Mouse (Mus musculus): ENCODE measurements around the gene Olfr1112. TPM values are rescaled to one million over a fixed set of nuclear protein-coding genes. Genes with fewer than 3 reads are reported as not detected.
"Not testable (repeated sequence)": the region's sequence is repeated elsewhere in the genome, so short reads cannot be mapped to it uniquely, and the experiment has no call there.

Gene Olfr1112
- total RNA-seq (2012; rRNA removed) = not detected in 2 replicates

DNA sequence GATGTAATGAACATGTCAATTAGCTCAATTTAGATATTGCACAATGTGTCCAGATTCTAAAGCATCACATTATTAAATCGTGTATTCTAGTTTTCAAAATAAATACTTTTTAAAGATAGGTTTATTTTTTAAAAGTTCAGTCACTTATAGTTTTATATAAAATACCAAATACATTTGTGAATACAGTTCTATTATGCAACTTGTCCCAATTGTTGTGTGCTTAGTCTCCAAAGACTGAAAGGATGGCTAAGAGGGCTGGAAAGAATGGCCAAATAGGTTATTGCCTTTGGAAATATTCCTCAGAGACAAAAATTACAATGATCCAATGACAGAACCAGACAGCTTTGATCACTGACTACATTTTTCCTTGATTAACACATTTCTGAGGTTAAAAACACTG, at the start of gene Olfr1112:
Olfr1112 (plus strand) TSS at position 301 of the 400 bp plus-strand sequence.
- no peaks in the 10 kb centered on the region for H3K9me3 ChIP-seq (ENCODE audit: control insufficient read depth, insufficient read depth, low read depth, low read length)
- H3K9ac ChIP-seq (ENCODE audit: insufficient read depth, low read depth, low read length, poor library complexity, severe bottlenecking) = no peak within 1 kb of the TSS
- no peak within 1 kb of the TSS for H3K4me3 ChIP-seq (ENCODE audit: insufficient read depth in 1 of 2, low read depth in 1 of 2, low read length in 2 of 2, poor library complexity in 1 of 2, severe bottlenecking in 1 of 2)
- DNase-seq (ENCODE audit: low read depth, low spot score) = no peak
- H3K36me3 ChIP-seq (ENCODE audit: control insufficient read depth, insufficient read depth, low read length, poor library complexity, severe bottlenecking) = no peaks in the 10 kb centered on the region
- TF ChIP-seq CHD2 (IDR thresholded peaks at IDR 0.05; ENCODE audit: low read depth, low read length) (no peak), ZNF384 (IDR thresholded peaks at IDR 0.05; ENCODE audit: low read depth, low read length) (no peak), MAFK (IDR thresholded peaks at IDR 0.05; ENCODE audit: insufficient read depth, low read depth, low read length) (no peak), ZC3H11A (IDR thresholded peaks at IDR 0.05; ENCODE audit: borderline replicate concordance, low read depth, low read length) (no peak), HCFC1 (IDR thresholded peaks at IDR 0.05; ENCODE audit: borderline replicate concordance, insufficient read depth, low read length) (no peak)
- no peak within 1 kb of the TSS for H3K27ac ChIP-seq (ENCODE audit: insufficient read depth, low read depth, low read length, poor library complexity, severe bottlenecking)
- in situ Hi-C loops (cut with MboI; ENCODE audit: low sequenced_read_pairs in 2 of 2, unreplicated experiment in 2 of 2) = no loop called here
- H3K4me1 ChIP-seq (ENCODE audit: control insufficient read depth in 2 of 2, insufficient read depth in 2 of 2, low read length in 2 of 2, poor library complexity in 1 of 2) = no peaks in the 10 kb centered on the region

DNA sequence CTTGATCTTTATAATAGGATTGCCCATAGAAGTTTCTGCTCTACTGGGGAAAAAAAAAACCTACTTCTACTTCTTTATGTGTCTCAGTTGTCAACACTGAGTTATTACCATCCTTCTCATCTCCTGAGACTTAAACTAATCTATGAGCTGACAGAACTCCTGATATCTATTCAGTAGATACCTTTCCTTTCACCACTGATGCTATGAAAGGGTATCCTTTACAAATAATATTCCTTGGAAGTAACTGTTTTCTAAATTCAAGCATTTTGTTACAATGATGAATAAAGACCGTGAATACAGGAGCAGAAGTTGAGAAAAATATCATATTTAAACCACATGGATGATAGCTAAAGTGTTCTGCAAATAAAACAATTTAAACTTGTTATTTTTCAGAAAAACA, 47.4 kb upstream of the Olfr1112 start, which contains the start of gene Olfr1110:
Olfr1110 (minus strand) TSS at position 101 of the 400 bp plus-strand sequence.
- in situ Hi-C loops (cut with MboI; ENCODE audit: low sequenced_read_pairs in 2 of 2, unreplicated experiment in 2 of 2) = no loop called here
- TF ChIP-seq MAFK (IDR thresholded peaks at IDR 0.05; ENCODE audit: insufficient read depth, low read depth, low read length) (no peak), ZNF384 (IDR thresholded peaks at IDR 0.05; ENCODE audit: low read depth, low read length) (no peak), CHD2 (IDR thresholded peaks at IDR 0.05; ENCODE audit: low read depth, low read length) (no peak), ZC3H11A (IDR thresholded peaks at IDR 0.05; ENCODE audit: borderline replicate concordance, low read depth, low read length) (no peak), HCFC1 (IDR thresholded peaks at IDR 0.05; ENCODE audit: borderline replicate concordance, insufficient read depth, low read length) (no peak)
- Histone ChIP-seq H3K4me1 (ENCODE audit: control insufficient read depth in 2 of 2, insufficient read depth in 2 of 2, low read length in 2 of 2, poor library complexity in 1 of 2) (no peaks in the 10 kb centered on the region), H3K9me3 (ENCODE audit: control insufficient read depth, insufficient read depth, low read depth, low read length) (no peaks in the 10 kb centered on the region), H3K4me3 (ENCODE audit: insufficient read depth in 1 of 2, low read depth in 1 of 2, low read length in 2 of 2, poor library complexity in 1 of 2, severe bottlenecking in 1 of 2) (no peak within 1 kb of the TSS), H3K9ac (ENCODE audit: insufficient read depth, low read depth, low read length, poor library complexity, severe bottlenecking) (no peak within 1 kb of the TSS), H3K36me3 (ENCODE audit: control insufficient read depth, insufficient read depth, low read length, poor library complexity, severe bottlenecking) (no peaks in the 10 kb centered on the region), H3K27ac (ENCODE audit: insufficient read depth, low read depth, low read length, poor library complexity, severe bottlenecking) (no peak within 1 kb of the TSS)
- DNase-seq (ENCODE audit: low read depth, low spot score) = no peak

DNA sequence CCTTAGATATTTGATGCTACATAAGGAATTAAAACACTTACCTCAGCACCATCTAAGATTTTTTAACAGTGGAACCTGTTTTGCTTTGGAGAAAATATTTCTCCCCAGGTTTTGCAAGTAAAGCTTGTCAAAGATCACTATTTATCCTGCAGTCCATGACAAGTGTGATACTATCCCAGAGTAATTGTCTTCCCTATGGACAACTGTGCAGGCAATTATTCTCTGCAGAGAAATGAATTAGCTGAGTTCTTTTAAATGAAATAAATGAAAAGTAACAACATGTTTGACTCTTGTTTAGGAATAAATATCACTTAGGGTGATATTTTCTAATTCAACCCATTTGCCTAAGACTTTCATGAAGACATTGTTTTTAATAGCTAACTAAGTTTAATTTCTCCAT, 35.1 kb upstream of the Olfr1112 start, which contains the start of gene Olfr1111:
Olfr1111 (minus strand) TSS at position 101 of the 400 bp plus-strand sequence.
- H3K36me3 ChIP-seq (ENCODE audit: control insufficient read depth, insufficient read depth, low read length, poor library complexity, severe bottlenecking) = no peaks in the 10 kb centered on the region
- no peak within 1 kb of the TSS for H3K4me3 ChIP-seq (ENCODE audit: insufficient read depth in 1 of 2, low read depth in 1 of 2, low read length in 2 of 2, poor library complexity in 1 of 2, severe bottlenecking in 1 of 2)
- no peaks in the 10 kb centered on the region for H3K9me3 ChIP-seq (ENCODE audit: control insufficient read depth, insufficient read depth, low read depth, low read length)
- H3K9ac ChIP-seq (ENCODE audit: insufficient read depth, low read depth, low read length, poor library complexity, severe bottlenecking) = no peak within 1 kb of the TSS
- no peak for DNase-seq (ENCODE audit: low read depth, low spot score)
- TF ChIP-seq MAFK (IDR thresholded peaks at IDR 0.05; ENCODE audit: insufficient read depth, low read depth, low read length) (no peak), ZNF384 (IDR thresholded peaks at IDR 0.05; ENCODE audit: low read depth, low read length) (no peak), ZC3H11A (IDR thresholded peaks at IDR 0.05; ENCODE audit: borderline replicate concordance, low read depth, low read length) (no peak), HCFC1 (IDR thresholded peaks at IDR 0.05; ENCODE audit: borderline replicate concordance, insufficient read depth, low read length) (no peak), CHD2 (IDR thresholded peaks at IDR 0.05; ENCODE audit: low read depth, low read length) (no peak)
- in situ Hi-C loops (cut with MboI; ENCODE audit: low sequenced_read_pairs in 2 of 2, unreplicated experiment in 2 of 2) = no loop called here
- H3K4me1 ChIP-seq (ENCODE audit: control insufficient read depth in 2 of 2, insufficient read depth in 2 of 2, low read length in 2 of 2, poor library complexity in 1 of 2) = no peaks in the 10 kb centered on the region
- H3K27ac ChIP-seq (ENCODE audit: insufficient read depth, low read depth, low read length, poor library complexity, severe bottlenecking) = no peak within 1 kb of the TSS

DNA sequence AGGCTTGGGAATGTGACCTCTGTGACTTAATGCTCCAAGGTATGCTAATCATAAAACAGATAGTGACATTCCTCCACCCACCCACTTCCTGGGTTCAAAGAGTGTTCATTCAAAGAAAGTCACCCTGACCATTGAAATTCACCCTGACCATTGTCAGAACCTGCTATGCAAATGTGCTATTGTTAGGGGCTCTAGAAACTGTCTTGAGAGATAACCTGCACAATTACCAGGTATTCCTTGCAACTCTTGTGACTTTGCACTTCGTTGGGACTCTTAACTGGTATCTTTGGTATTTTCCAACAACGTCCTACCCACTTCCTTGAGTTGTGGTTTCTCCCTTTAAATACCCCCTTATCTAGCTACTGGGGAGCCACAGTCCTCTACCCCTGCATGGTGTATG, 19.9 kb upstream of the Olfr1112 start:
- DNase-seq (ENCODE audit: low read depth, low spot score); H3K9ac ChIP-seq (ENCODE audit: insufficient read depth, low read depth, low read length, poor library complexity, severe bottlenecking); H3K4me1 ChIP-seq (ENCODE audit: control insufficient read depth in 2 of 2, insufficient read depth in 2 of 2, low read length in 2 of 2, poor library complexity in 1 of 2); H3K9me3 ChIP-seq (ENCODE audit: control insufficient read depth, insufficient read depth, low read depth, low read length); H3K27ac ChIP-seq (ENCODE audit: insufficient read depth, low read depth, low read length, poor library complexity, severe bottlenecking); H3K4me3 ChIP-seq (ENCODE audit: insufficient read depth in 1 of 2, low read depth in 1 of 2, low read length in 2 of 2, poor library complexity in 1 of 2, severe bottlenecking in 1 of 2); H3K36me3 ChIP-seq (ENCODE audit: control insufficient read depth, insufficient read depth, low read length, poor library complexity, severe bottlenecking); in situ Hi-C loops (cut with MboI; ENCODE audit: low sequenced_read_pairs in 2 of 2, unreplicated experiment in 2 of 2): not testable (repeated sequence)

DNA sequence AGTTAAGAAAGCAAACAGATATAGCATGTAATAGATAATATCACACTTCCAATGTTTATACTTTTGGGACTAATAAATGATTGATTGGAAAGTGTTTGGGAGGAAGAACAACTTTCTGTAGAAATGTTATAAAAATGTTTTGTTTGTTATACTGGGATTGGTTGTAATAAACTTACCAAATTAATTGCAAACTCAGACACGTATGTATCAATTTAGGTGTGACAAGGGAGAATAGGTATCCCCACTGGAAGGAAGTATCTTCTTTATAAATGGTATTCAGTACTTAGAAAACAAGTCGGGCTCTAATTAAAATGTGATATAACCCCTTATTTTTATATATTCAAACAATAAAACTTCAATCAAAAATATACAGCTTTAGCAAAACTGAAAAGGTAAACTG, 21.1 kb downstream of the Olfr1112 start, which contains the start of gene Olfr1113:
Olfr1113 (plus strand) TSS at position 301 of the 400 bp plus-strand sequence.
- in situ Hi-C loops (cut with MboI; ENCODE audit: low sequenced_read_pairs in 2 of 2, unreplicated experiment in 2 of 2) = no loop called here
- DNase-seq (ENCODE audit: low read depth, low spot score) = no peak
- TF ChIP-seq HCFC1 (IDR thresholded peaks at IDR 0.05; ENCODE audit: borderline replicate concordance, insufficient read depth, low read length) (no peak), MAFK (IDR thresholded peaks at IDR 0.05; ENCODE audit: insufficient read depth, low read depth, low read length) (no peak), ZNF384 (IDR thresholded peaks at IDR 0.05; ENCODE audit: low read depth, low read length) (no peak), CHD2 (IDR thresholded peaks at IDR 0.05; ENCODE audit: low read depth, low read length) (no peak), ZC3H11A (IDR thresholded peaks at IDR 0.05; ENCODE audit: borderline replicate concordance, low read depth, low read length) (no peak)
- no peak within 1 kb of the TSS for H3K27ac ChIP-seq (ENCODE audit: insufficient read depth, low read depth, low read length, poor library complexity, severe bottlenecking)
- H3K4me1 ChIP-seq (ENCODE audit: control insufficient read depth in 2 of 2, insufficient read depth in 2 of 2, low read length in 2 of 2, poor library complexity in 1 of 2) = no peaks in the 10 kb centered on the region
- no peaks in the 10 kb centered on the region for H3K36me3 ChIP-seq (ENCODE audit: control insufficient read depth, insufficient read depth, low read length, poor library complexity, severe bottlenecking)
- H3K9me3 ChIP-seq (ENCODE audit: control insufficient read depth, insufficient read depth, low read depth, low read length) = no peaks in the 10 kb centered on the region
- H3K9ac ChIP-seq (ENCODE audit: insufficient read depth, low read depth, low read length, poor library complexity, severe bottlenecking) = no peak within 1 kb of the TSS
- no peak within 1 kb of the TSS for H3K4me3 ChIP-seq (ENCODE audit: insufficient read depth in 1 of 2, low read depth in 1 of 2, low read length in 2 of 2, poor library complexity in 1 of 2, severe bottlenecking in 1 of 2)

Other genes with a start within 250 kb of the Olfr1112 start
- not detected in 2 replicates for gene Olfr1099, start 227.1 kb upstream of the Olfr1112 start, total RNA-seq (2012; rRNA removed)
- not detected in 2 replicates for gene Olfr1100, start 207.8 kb upstream of the Olfr1112 start, total RNA-seq (2012; rRNA removed)
- gene Olfr1101, start 196.6 kb upstream of the Olfr1112 start, total RNA-seq (2012; rRNA removed) = not detected in 2 replicates
- not detected in 2 replicates for gene Olfr1102, start 189.4 kb upstream of the Olfr1112 start, total RNA-seq (2012; rRNA removed)
- gene Olfr1104, start 160.7 kb upstream of the Olfr1112 start, total RNA-seq (2012; rRNA removed) = not detected in 2 replicates
- gene Olfr1105, start 151.3 kb upstream of the Olfr1112 start, total RNA-seq (2012; rRNA removed) = not detected in 2 replicates
- gene Olfr1106, start 135.5 kb upstream of the Olfr1112 start, total RNA-seq (2012; rRNA removed) = not detected in 2 replicates
- gene Olfr1107, start 112.0 kb upstream of the Olfr1112 start, total RNA-seq (2012; rRNA removed) = not detected in 2 replicates
- gene Olfr1109, start 91.8 kb upstream of the Olfr1112 start, total RNA-seq (2012; rRNA removed) = not detected in 2 replicates
- gene Olfr259, start 73.2 kb upstream of the Olfr1112 start, total RNA-seq (2012; rRNA removed) = not detected in 2 replicates
- gene Olfr1110, start 47.5 kb upstream of the Olfr1112 start, total RNA-seq (2012; rRNA removed) = not detected in 2 replicates
- gene Olfr1111, start 35.2 kb upstream of the Olfr1112 start, total RNA-seq (2012; rRNA removed) = not detected in 2 replicates
- not detected in 2 replicates for gene Olfr1113, start 21.2 kb downstream of the Olfr1112 start, total RNA-seq (2012; rRNA removed)
- gene Olfr1115, start 60.2 kb downstream of the Olfr1112 start, total RNA-seq (2012; rRNA removed) = not detected in 2 replicates
- not detected in 2 replicates for gene Olfr1116, start 79.7 kb downstream of the Olfr1112 start, total RNA-seq (2012; rRNA removed)
- gene Olfr1118, start 119.8 kb downstream of the Olfr1112 start, total RNA-seq (2012; rRNA removed) = not detected in 2 replicates
- not detected in 2 replicates for gene Olfr1120, start 167.0 kb downstream of the Olfr1112 start, total RNA-seq (2012; rRNA removed)
- gene Olfr1121, start 182.1 kb downstream of the Olfr1112 start, total RNA-seq (2012; rRNA removed) = not detected in 2 replicates
- gene Olfr1122, start 198.1 kb downstream of the Olfr1112 start, total RNA-seq (2012; rRNA removed) = not detected in 2 replicates
- not detected in 2 replicates for gene Olfr1123, start 228.8 kb downstream of the Olfr1112 start, total RNA-seq (2012; rRNA removed)
- not detected in 2 replicates for gene Olfr1124, start 242.5 kb downstream of the Olfr1112 start, total RNA-seq (2012; rRNA removed)